Mouse (Mus musculus): Measurements from ENCODE around the gene Clk2. TPM values are rescaled to one million over a fixed set of nuclear protein-coding genes. Genes with fewer than 3 reads are reported as not detected.

The Clk2 gene
- total RNA-seq, 2 experiments from 2014 or later, result 15.0 to 16.5 TPM

- intact Hi-C loops (cut with DNase I), result no loop called here
- DNase-seq, result no peak
Measured at GRCm38 (mm10) chr3:89187197-89187596, 22.6 kb downstream of the Clk2 start.

GRCm38 (mm10) chr3:89187690-89188477 is 23.3 kb downstream of the Clk2 start:
- DNase-seq, result no peak
- intact Hi-C loops (cut with DNase I), result no loop called here

- intact Hi-C loops (cut with DNase I), result no loop called here
- no peak for DNase-seq
Measured at GRCm38 (mm10) chr3:89188478-89188875, 23.9 kb downstream of the Clk2 start.

GRCm38 (mm10) chr3:89190436-89190835 is 25.8 kb downstream of the Clk2 start:
- intact Hi-C loops (cut with DNase I), result no loop called here

GRCm38 (mm10) chr3:89193351-89193750 is 28.8 kb downstream of the Clk2 start:
- intact Hi-C loops (cut with DNase I), result no loop called here
- DNase-seq, result no peak

More at GRCm38 (mm10) chr3:89190436-89190835, 25.8 kb downstream of the Clk2 start:
- no peak for DNase-seq

- intact Hi-C loops (cut with DNase I), result no loop called here
- DNase-seq, result no peak
Measured at GRCm38 (mm10) chr3:89193853-89194252, 29.3 kb downstream of the Clk2 start.

GRCm38 (mm10) chr3:89195979-89196877 is 31.6 kb downstream of the Clk2 start:
- intact Hi-C loops (cut with DNase I), result no loop called here
- peak; percentile 76 to 87 for DNase-seq

- no peak for DNase-seq
- intact Hi-C loops (cut with DNase I), result loop anchor here (2.0 kb wide), 1 partner anchor 15 kb away; the partner anchor contains the start of gene Thbs3
Measured at GRCm38 (mm10) chr3:89199839-89200238, 35.2 kb downstream of the Clk2 start.

- DNase-seq, result peak; percentile 65 to 68
- intact Hi-C loops (cut with DNase I), result no loop called here
Measured at GRCm38 (mm10) chr3:89202253-89203141, 37.9 kb downstream of the Clk2 start, which contains the start of gene Gba. TSS of gene Gba (plus strand) at chr3:89202928.

GRCm38 (mm10) chr3:89203142-89203514 is 38.5 kb downstream of the Clk2 start:
- DNase-seq, result no peak
- intact Hi-C loops (cut with DNase I), result no loop called here

- intact Hi-C loops (cut with DNase I), result no loop called here
- no peak for DNase-seq
Measured at GRCm38 (mm10) chr3:89206079-89206478, 41.5 kb downstream of the Clk2 start.

GRCm38 (mm10) chr3:89206695-89207094 is 42.1 kb downstream of the Clk2 start:
- no peak for DNase-seq
- intact Hi-C loops (cut with DNase I), result no loop called here

GRCm38 (mm10) chr3:89208075-89208657 is 43.6 kb downstream of the Clk2 start:
- intact Hi-C loops (cut with DNase I), result no loop called here
- no peak for DNase-seq

GRCm38 (mm10) chr3:89208736-89209135 is 44.1 kb downstream of the Clk2 start:
- intact Hi-C loops (cut with DNase I), result no loop called here
- DNase-seq, result no peak

GRCm38 (mm10) chr3:89209731-89210130 is 45.1 kb downstream of the Clk2 start:
- no peak for DNase-seq
- intact Hi-C loops (cut with DNase I), result no loop called here

- no peak for DNase-seq
- intact Hi-C loops (cut with DNase I), result no loop called here
Measured at GRCm38 (mm10) chr3:89210162-89210561, 45.6 kb downstream of the Clk2 start.

- no peak for DNase-seq
- intact Hi-C loops (cut with DNase I), result no loop called here
Measured at GRCm38 (mm10) chr3:89210731-89211130, 46.1 kb downstream of the Clk2 start.

- intact Hi-C loops (cut with DNase I), result loop anchor here (2.0 kb wide), 1 partner anchor 15 kb away; no protein-coding TSS in a partner anchor
- DNase-seq, result peak; percentile 87 to 91
Measured at GRCm38 (mm10) chr3:89213803-89214530, 49.4 kb downstream of the Clk2 start.
